Comparison of ENCODE assay signal across 26 mouse cellular contexts in the genomic region with DNA sequence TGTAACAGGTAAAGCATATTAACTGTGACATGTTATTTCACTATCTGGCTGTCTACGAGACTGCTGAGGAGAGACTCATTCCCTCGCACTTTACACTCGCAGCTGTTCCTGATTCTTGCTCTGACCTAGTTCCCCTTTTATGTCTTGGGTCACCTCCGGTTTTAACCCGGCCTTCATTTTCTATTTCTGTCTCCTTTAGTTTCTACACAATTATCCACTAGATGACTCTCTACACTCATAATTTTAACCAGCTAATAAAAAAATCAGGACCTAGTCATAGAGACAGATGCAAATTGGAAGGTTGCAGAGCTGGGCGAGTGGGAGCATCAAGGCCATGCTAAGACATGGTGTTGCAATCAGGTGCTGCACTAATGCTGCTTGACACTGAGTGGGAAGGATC. TPM values are rescaled to one million over a fixed set of nuclear protein-coding genes. Genes with fewer than 3 reads are reported as not detected.
A peak's percentile ranks its signal among the peaks of the same experiment; 100 is the strongest.
DNase-seq lines count a peak whose midpoint lies in the region; ATAC-seq and TF ChIP-seq lines count a peak whose summit lies in the region.
"Had no signal": no experiment of that assay in that cellular context is flagged by ENCODE, and none has a peak within 500 bp of the region (broad histone marks: within the 10 kb centered on the region; RNA-seq: fewer than 3 reads in every experiment).

No protein-coding gene starts in this region.

- intact Hi-C loops in heart, postnatal 25 days (cut with DNase I): no loop called here

- no peak overlapping the region for H3K9ac ChIP-seq in MEL (ENCODE audit: control insufficient read depth, low read depth, low read length, poor library complexity, severe bottlenecking)
- H3K9ac ChIP-seq: embryonic facial prominence, embryonic 13.5 days; forebrain, embryonic 13.5 days; hindbrain, embryonic 15.5 days; limb, embryonic 13.5 days; liver, embryonic 14.5 days; lung, embryonic 14.5 days had no signal

- no peaks in the 10 kb centered on the region for H3K27me3 ChIP-seq in MEL (ENCODE audit: control insufficient read depth in 1 of 2, insufficient read depth in 2 of 2, low read length in 2 of 2)
- H3K27me3 ChIP-seq: embryonic facial prominence, embryonic 13.5 days; forebrain, embryonic 13.5 days; hindbrain, embryonic 15.5 days; limb, embryonic 13.5 days had no signal

- peak in 1 of 3 experiments; percentile 17; a peak in 1 of 6 replicates for TF ChIP-seq CTCF in MEL (IDR thresholded peaks at IDR 0.05 in 2 of 3, conservative IDR thresholded peaks at IDR 0.05 in 1 of 3; ENCODE audit: control insufficient read depth in 1 of 3, insufficient read depth in 1 of 3, low read depth in 2 of 3, low read length in 3 of 3, poor library complexity in 1 of 3, severe bottlenecking in 1 of 3)

- peak; percentile 36 for TF ChIP-seq RAD21 in MEL (IDR thresholded peaks at IDR 0.05; ENCODE audit: low read depth, low read length)

- TF ChIP-seq EP300 in MEL (IDR thresholded peaks at IDR 0.05; ENCODE audit: low read depth in 1 of 2, low read length in 2 of 2): no peak

- peak; percentile 61 for DNase-seq in heart, adult 11 months
- no peak for DNase-seq in heart, postnatal 25 days (ENCODE audit: low spot score)
- DNase-seq in MEL (ENCODE audit: low read depth, low spot score): peak; percentile 57
- peak; percentile 7 for DNase-seq in skeletal muscle tissue, adult 2 months (ENCODE audit: low read depth, low spot score)
- no peak for DNase-seq in lung, postnatal 25 days (ENCODE audit: low spot score)
- DNase-seq in thymus, postnatal 0 days (ENCODE audit: low spot score): no peak
- no peak for DNase-seq in adrenal gland, adult 18-20 months (ENCODE audit: low spot score in 2 of 2)
- DNase-seq: adrenal gland, postnatal 36 days; cerebellum, adult 18-20 months; cerebellum, postnatal 14 days; gastrocnemius, postnatal 14 days; heart, postnatal 4 days; kidney, adult 2 months; kidney, postnatal 14 days; lung, embryonic 14.5 days; lung, postnatal 36 days; right cerebral cortex, postnatal 14 days; spleen, adult 18-20 months; thymus, postnatal 25 days had no signal

- H3K4me3 ChIP-seq in MEL (ENCODE audit: control insufficient read depth in 1 of 2, insufficient read depth in 1 of 2, low read depth in 2 of 2, low read length in 2 of 2): peak overlapping the region in 1 of 2 experiments; percentile 26; a peak in 2 of 4 replicates
- H3K4me3 ChIP-seq: embryonic facial prominence, embryonic 13.5 days; erythroblast, embryonic 14.5 days; forebrain, embryonic 13.5 days; hindbrain, embryonic 15.5 days; limb, embryonic 13.5 days had no signal

- peak; percentile 94 to 95 for ATAC-seq in hematopoietic stem cell, adult 5-6 weeks (replicated peaks in 1 of 2; ENCODE audit: insufficient read depth in 1 of 2, low FRiP score in 2 of 2, low TSS enrichment in 1 of 2, low read depth in 1 of 2, poor library complexity in 2 of 2, severe bottlenecking in 2 of 2)
- ATAC-seq: forebrain, embryonic 13.5 days had no signal

- H3K27ac ChIP-seq in MEL (ENCODE audit: control insufficient read depth, low read depth, low read length): no peak overlapping the region
- H3K27ac ChIP-seq: embryonic facial prominence, embryonic 13.5 days; forebrain, embryonic 13.5 days; hindbrain, embryonic 15.5 days; limb, embryonic 13.5 days; liver, embryonic 14.5 days had no signal

- TF ChIP-seq POLR2A in MEL (IDR thresholded peaks at IDR 0.05; ENCODE audit: control insufficient read depth in 1 of 2, insufficient read depth in 1 of 2, low read depth in 1 of 2, low read length in 2 of 2, poor library complexity in 1 of 2): no peak

- H3K4me1 ChIP-seq in MEL (ENCODE audit: control insufficient read depth in 1 of 2, insufficient read depth in 2 of 2, low read length in 2 of 2): peaks cover 0 to 3% of the 10 kb centered on the region in 2 experiments; a peak in 1 of 4 replicates
- H3K4me1 ChIP-seq: embryonic facial prominence, embryonic 13.5 days; forebrain, embryonic 13.5 days; hindbrain, embryonic 15.5 days; limb, embryonic 13.5 days had no signal

- H3K36me3 ChIP-seq in MEL (ENCODE audit: control insufficient read depth in 1 of 2, insufficient read depth in 2 of 2, low read length in 2 of 2): no peaks in the 10 kb centered on the region
- H3K36me3 ChIP-seq: embryonic facial prominence, embryonic 13.5 days; hindbrain, embryonic 15.5 days; limb, embryonic 13.5 days had no signal

- no peaks in the 10 kb centered on the region for H3K79me2 ChIP-seq in MEL (ENCODE audit: control insufficient read depth, insufficient read depth, low read length, poor library complexity)

- H3K9me3 ChIP-seq in MEL (replicated peaks; ENCODE audit: insufficient read depth, low read length): no peaks in the 10 kb centered on the region
- H3K9me3 ChIP-seq: embryonic facial prominence, embryonic 13.5 days; forebrain, embryonic 13.5 days; hindbrain, embryonic 15.5 days; limb, embryonic 13.5 days had no signal

TF ChIP-seq in MEL, 35 proteins besides CTCF, POLR2A, EP300 and RAD21:
- peak; percentile 24; the same call in 1 of the 2 replicates for TF ChIP-seq SMC3 (IDR thresholded peaks at IDR 0.05; ENCODE audit: low read depth, low read length)
- TF ChIP-seq MYB (IDR thresholded peaks at IDR 0.05; ENCODE audit: low read depth, low read length): no peak
- peak; percentile 42 for TF ChIP-seq ZC3H11A (IDR thresholded peaks at IDR 0.05; ENCODE audit: low read depth, low read length)
- peak; percentile 42; the same call in 1 of the 2 replicates for TF ChIP-seq ETS1 (IDR thresholded peaks at IDR 0.05; ENCODE audit: low read depth, low read length)

RNA-seq across cellular contexts. Expression of a gene that starts 55.8 kb away (rescaled TPM):
- total RNA-seq in heart, postnatal 25 days (2021): 10 to 100 TPM; 24.7 to 27.4 TPM
- total RNA-seq in MEL (2012; rRNA removed): 15.3 and 18.8 TPM in 2 replicates
- 10 to 100 TPM in 1 of 2 experiments, not detected in 1; 14.3 TPM for polyA plus RNA-seq in MEL (2012; ENCODE audit: insufficient read depth in 1 of 2, insufficient read length in 2 of 2, low read depth in 1 of 2, low replicate concordance in 2 of 2, missing spikeins in 1 of 2)
- 37.3 and 38.3 TPM in 2 replicates for total RNA-seq in hematopoietic stem cell, adult 5-6 weeks (2017)
- 31.0 and 36.6 TPM in 2 replicates for polyA plus RNA-seq in thymus, postnatal 0 days (2015; fragmentation: Nextera tagmentation; extraction: Ambion mirVana)
- total RNA-seq in adrenal gland, adult 18-20 months (2021): 10 to 100 TPM; 31.3 to 33.6 TPM

Comparison
In these comparisons a context has a peak if more than half of its experiments do, and no peak if none do; other contexts are left out.
1. DNase-seq: peak in heart, adult 11 months (single experiment), MEL (single experiment) and skeletal muscle tissue, adult 2 months (single experiment); none in heart, postnatal 25 days (single experiment), lung, postnatal 25 days (single experiment), thymus, postnatal 0 days (single experiment) and adrenal gland, adult 18-20 months (0 of 2).